Mouse (Mus musculus): ENCODE measurements around the gene Tedc2.

Tedc2 gene

DNA sequence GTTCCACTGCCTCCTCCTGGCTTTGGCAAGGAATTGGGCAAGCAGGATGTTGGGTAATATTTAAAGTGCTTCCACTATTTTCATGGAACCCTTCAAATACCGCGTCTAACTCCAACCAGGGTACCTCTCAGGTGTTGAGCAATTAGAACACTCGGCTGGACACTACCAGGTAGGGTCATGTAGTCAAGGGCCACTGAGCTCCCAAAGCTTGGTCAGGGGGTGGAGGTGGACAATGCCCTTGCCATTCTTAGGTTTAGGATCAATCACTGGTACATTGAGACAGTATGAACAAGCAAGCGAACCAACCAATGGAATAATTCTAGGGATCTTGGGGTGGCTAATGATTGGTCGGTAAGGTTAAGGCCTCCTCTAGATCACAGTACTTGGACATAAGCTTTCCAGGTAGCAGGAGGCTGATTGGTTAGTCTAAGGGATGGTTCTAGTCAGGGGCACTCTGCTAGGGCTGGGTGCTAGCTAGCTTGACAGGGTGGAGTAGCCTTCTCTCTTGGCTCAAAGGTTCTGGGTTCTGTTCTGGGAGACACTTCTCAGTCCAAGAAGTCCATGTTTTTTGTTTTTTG, 8.1 kb downstream of the Tedc2 start:
- no peak for DNase-seq (ENCODE audit: low read depth, low spot score)

DNA sequence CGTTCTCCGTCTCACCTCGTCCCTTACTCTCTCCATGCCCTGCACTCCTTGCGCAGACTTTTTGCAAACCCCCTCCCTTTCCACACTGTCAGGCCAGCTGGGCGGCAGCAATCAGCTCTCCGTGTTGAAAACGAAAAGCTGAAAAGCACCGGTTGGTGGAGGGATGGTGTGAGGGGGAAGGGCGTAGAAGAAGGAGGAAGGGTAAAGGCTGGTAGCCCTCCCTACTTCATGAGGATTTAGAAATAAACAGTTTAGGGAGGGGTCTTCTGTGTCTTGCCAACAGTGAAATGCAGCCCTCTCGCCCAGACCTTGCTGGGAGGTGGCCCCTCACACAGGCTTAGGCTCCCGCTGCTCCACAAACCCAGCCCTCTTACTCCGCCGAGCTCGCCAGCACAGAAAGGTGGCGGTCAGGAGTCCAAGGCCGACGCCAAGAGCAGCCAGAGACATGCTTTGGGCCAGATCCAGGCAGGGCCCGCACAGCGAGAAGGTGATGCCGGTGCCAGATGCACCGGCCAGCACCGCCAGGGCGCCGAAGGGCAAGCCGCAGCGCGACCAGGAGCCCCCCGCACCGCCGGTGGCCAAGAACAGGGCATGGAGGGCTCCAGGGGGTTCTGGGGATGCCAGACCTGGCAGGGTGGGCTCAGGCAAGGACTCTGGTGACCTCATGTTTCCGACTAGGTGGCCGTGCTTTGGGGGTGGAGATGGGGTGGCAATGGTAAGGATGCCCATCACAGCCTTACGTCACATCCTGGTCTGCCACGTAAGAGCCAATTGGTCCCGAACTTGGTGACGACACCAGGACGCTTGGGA, 8.8 kb downstream of the Tedc2 start:
- no peak for DNase-seq (ENCODE audit: low read depth, low spot score)

DNA sequence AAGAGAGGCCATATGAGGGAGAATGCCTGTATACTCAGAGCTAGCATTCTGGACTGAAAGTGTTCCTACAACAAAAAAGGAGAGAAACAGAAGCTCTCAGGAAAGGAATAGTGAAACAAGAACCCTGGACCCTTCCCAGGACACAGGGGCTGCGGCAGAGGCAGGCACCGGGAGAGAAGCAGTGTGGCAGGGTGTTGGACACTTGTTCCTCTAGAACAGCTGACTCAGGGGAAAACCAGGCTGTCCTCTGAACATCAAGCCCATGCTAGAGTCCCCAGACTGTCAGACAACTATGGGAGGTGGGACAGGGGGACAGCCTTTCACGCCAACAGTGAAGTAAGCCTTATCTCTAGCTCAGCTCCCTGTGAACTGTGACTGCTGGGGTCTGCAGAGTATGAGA, 10.1 kb downstream of the Tedc2 start:
- DNase-seq (ENCODE audit: low read depth, low spot score) = no peak

DNA sequence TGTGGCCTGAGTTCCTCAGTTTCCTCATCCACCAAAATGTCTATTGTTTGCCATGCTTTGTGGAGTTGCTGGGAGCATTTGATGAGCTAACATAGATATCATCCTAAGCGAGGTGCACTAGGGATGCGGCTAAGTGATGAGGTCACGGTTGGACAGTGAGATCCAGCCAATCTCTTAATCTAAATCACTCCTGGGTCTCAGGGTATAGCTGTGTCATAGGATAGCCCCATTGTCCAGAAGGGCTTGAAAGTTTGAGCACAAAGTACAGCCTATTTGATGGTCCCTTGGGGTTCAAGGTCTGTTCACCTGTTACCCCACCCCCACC, 10.8 kb downstream of the Tedc2 start:
- DNase-seq (ENCODE audit: low read depth, low spot score) = no peak

DNA sequence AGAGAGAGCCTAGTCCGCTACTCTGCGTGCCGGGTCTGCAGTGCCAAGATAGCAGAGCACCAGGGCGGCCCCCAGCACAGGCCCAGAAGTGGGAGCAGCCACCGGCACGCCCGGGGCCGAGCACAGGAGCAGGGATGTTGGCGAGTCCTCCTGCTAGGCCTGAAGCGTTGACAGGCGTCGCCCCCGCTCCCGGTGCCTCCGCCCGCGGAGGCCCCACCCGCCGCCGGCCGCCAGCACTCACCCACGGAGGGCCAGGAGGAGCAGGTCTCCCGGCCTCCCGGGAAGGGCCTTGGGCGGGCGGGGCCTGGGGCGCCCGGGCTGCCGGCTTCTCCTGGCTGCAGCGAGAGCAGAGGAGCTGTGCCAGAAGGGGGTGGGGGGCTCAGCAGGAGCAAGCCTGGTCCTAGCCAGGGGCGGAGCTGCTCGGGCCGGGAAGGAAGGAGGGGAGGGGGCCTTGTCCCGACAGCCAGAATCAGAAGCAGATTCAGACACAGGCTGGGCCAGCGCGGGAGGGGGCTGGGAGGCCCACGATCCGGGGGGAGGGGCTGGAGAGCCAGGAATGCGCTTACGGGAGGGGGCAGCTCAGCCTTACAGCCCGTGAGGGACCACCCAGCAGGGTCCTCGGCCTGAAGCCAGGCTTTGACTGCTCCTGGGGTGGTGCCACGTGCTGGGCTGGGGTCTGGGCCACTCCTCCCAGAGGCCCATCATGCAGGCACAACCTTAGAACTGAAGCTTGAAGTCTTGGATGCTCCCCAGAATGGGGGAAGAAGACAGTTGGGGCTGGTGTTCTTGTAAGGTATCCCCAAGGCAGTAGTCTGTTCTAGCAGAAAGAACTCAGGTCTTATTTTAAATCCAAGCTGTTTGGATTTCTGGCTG, 11.4 kb downstream of the Tedc2 start, which contains the start of gene Ntn3:
TSS of gene Ntn3 (minus strand) at position 489 of the 873 bp plus-strand sequence.
- no peak for DNase-seq (ENCODE audit: low read depth, low spot score)

DNA sequence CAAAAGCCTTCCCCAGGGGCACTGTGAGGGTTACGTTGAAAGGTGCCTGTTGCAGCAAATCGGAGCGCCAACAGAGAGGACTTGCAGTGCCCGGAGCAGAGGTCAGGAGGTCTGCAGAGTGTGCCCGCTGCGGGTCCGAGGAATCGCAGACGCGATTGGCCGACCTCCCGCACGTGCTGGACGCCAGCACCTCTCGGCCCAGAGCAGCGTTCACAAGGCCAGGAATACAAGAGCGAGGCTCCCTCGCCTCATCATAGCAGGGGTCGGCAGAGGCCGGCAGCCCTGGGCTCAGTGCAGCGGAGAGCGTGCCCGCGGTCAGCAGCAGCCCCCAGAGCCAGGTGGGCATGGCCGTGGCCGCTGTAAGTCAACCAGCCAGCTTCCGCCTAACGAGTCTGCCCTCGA, 12.0 kb downstream of the Tedc2 start:
- no peak for DNase-seq (ENCODE audit: low read depth, low spot score)

DNA sequence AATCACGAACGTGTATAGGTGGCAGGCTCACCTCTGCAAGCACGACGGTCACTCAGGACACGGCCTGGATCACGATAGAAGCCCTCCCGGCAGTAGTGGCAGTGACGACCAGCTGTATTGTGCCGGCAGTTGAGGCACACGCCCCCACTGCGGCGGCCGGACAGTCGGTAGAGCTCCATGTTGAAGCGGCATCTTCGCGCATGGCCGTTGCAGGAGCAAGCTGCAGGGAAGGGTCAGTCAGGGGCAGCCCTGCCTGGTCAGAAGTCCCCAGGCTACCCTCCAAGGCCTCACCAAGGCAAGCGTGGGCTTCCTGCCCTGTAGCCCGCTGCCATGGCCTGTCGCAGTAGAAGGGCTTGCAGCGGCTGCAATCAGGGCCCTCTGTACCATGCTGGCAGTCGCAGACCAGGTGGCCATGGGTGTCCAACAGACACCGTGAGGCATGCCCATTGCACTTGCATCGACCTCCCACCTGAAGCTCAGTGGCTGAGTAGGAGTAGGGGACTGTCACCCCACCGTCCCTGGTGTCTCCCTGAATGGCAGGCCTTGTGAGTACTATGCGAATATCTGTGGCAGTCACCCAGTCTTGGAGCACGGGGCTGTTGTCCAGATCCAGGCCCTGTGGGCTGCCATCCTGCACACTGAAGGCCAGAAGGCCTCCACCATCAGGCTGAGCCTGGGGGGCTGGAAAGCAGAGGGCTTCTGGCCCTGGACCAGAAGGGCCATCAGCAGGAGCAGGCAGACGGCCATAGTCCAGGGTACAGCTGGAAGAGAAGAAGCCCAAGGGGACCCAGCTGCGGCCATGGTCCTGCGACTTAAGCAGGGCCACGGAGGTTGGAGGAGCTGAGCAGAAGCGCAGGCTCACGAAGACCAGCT, 12.6 kb downstream of the Tedc2 start:
- no peak for DNase-seq (ENCODE audit: low read depth, low spot score)

DNA sequence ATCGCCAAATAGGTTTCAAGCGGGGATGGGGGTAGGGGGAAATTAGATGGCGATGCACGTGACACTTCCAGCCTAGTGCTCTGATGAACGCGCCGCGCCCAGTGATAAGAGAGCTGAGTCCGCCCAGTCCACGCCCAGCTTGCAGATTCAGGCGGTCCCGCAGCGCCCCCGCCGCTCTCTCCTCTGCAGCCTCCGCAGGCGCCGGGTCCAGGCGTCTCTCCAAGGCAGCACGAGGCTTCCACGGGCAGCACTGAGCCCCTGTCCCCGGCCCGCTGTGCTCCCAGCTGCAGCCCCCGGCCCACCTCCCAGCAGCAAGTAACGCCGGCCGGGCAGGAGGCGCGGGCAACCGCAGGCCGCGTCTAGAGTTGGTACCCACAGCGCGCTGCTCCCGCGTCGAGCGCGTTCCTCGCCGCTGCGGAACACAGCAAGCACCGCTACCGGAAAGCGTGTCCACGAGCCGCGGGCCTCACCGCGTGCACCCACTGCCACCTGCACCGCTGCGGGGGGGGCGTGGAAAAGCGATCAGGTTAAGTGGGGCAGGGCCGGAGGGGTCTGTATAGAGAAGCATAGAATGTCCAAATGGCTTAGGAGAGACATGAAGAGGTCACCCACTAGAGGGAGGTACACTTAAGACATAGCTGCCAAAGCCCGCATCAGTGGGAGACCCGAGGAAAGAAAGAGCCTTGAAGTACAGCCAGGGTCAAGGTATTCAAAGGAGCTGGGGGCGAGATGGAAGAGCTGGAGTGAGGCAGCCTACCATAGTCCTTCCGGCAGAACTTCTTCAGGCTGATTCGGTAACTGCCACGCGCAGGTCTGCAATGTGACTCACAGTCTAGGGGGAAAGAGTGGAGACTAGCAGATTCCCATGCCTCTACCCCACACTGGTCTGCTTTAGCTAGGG, 13.9 kb downstream of the Tedc2 start:
- no peak for DNase-seq (ENCODE audit: low read depth, low spot score)

DNA sequence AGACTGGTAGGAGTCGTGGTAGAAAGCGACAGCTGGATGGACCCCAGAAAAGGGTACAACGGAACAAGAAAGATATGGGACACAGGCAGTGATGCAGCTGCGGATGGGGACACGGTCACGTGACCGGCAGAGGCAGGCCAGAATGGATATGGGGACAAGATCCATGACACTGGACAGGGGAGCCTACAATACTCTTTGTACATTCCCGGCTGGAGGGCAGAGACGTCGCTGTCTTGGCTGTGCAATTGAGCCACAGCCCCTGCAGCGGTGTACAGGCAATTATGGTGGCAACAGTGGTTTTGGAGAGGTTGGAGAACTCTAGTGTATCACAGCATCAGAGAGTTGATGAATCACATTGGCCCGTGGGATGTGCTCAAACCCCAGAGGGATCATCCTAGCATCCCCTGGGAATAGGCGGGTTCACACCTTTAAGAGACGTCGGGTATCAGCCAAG, 14.7 kb downstream of the Tedc2 start:
- DNase-seq (ENCODE audit: low read depth, low spot score) = no peak

DNA sequence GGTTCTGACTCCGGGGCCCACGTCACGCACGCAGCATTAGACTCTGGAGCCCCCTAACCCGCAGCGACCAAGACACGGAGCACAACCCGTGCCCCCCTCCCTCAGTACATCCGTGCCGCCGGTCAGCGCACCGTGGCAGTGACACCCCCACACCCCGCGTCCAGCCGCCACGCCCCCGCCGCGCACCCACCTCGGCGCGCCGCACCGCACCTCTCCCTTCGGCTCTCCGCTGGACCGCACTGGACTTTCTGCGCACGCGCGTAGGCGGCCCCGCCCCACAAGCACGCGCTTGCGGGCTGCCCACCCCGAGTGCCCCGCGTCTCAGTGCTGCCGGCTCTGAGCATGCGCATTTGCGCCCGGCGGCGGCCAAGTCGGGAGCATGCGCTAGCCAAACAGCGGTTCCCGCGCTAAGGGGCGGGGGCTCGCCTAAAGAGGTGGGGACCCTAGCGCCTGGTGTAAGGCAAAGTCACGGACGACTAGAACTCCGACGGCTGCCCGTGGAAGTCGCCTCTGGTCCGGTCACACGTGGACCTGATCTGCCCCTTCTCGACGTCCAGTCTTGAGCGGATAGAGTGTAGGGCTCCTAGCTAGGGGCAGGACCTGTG, 15.3 kb downstream of the Tedc2 start, which contains the start of gene Tbc1d24:
TSS of gene Tbc1d24 (minus strand) at position 279 of the 605 bp plus-strand sequence.
- peak; percentile 88 for DNase-seq (ENCODE audit: low read depth, low spot score)

DNA sequence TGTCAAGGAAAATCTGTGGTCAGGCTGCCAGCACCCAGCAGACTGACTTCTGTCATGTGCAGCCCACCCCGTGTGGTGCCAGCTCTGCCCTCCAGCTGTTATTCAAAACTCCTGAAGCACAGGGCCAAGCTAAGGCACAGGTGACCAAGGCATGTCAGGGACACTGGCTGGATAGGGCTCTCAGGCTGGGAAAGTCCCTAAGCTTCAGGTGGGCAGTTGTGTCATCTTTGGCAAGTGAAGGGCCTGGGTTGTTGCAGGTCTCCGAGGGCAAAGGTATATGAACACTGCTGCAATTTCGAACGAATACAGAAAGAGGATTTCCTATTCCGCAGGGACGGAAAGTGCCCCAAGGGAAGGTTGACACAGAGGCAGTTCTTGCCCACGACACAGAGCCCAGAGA, 15.8 kb downstream of the Tedc2 start:
- DNase-seq (ENCODE audit: low read depth, low spot score) = no peak

DNA sequence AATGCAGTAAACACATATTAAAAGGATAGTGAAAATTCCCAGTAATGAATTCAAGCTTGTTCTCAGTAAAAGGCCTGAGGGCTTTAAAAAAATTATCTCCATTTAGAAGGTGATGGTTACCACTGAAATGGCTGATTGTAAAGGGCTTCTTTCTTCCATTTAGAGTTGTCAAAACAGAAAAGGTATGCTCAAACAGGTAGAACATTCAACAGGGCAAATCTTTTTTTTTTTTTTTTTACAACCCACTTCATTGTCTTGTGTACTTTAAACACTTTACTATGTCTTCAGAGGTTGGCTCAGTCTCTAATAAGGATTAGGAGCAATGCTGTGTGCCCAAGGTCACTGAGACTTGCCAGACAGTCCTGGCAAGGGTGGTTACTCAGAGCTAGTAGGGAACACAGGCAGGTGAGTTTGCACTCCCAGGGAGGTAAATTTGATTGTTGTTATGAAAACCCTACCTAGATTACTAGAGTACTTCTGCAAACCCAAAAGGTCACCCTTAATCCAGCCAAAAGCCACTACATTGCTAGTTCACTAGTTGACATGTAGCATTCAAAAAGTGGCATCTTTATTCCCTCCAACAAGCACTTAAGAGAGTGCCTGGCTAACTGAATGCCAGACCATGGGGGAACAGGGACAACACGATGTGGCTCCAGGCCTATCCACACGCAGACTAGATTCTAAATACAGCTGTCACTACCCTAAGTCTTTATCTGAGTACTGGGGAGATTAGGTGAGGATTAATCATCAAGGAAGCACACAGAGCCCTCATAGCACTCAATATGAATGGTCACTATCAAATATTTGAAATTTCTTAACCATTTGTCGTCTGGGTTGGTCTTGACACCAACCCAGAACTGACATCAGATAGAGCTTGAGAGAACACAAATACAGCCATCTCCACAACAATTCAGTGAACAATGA, 16.8 kb downstream of the Tedc2 start:
- no peak for DNase-seq (ENCODE audit: low read depth, low spot score)

DNA sequence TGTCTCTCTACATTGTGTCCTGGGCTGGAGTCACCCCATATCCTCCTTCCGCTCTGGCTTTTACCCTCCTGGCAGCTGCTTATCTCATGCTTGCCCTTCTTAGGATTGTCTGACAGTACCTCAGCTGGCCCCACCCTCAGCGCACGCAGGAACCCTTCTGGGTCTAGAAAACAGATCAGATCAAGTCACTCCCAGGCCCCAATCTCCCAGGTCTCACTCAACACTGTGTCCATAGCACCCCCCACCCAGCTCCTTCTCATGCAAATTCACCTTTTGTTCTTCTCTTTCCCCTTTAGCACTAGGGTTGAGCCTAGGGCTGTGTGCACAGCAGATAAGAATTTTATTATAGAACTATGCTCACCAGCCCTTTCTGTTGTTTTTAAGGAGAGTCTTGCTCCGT, 17.6 kb downstream of the Tedc2 start:
- no peak for DNase-seq (ENCODE audit: low read depth, low spot score)

DNA sequence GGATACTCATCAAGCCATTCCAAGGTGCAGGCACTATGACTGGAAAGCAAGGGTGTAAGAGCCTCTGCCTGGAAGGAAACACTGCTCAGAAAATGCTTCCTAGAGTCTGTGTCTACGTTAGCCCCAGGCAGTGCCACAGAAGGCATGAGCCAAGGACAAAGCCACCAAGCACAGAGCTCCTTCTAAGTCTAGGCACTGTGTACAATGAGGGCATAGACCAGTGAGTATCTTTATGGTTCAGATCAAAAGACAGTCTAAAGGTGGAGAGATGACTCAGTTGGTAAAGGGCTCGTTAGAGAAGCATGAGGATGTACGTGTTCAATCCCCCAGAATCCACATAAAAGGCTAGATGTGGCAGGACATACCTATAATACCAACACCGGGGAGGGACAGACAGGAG, 19.6 kb downstream of the Tedc2 start:
- DNase-seq (ENCODE audit: low read depth, low spot score) = no peak

DNA sequence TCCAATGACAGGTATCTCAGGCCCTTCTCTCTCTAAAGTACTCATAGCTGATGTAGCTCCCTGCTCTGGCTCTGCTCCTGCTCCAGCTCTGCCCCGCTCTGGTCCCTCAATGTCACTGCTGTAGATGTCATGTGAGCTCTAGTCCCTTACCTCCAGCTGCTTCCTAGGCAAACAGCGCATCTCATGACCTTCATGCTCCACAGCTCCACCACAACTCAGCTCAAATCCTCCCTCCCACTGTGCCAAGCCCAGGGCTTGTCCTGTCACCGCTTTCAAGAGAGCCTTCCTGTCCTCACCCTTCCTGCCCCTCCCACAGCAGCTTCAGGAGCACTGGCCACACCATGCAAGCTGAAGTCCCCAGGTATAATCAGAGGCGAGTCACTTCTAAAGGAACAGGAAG, 20.9 kb downstream of the Tedc2 start:
- DNase-seq (ENCODE audit: low read depth, low spot score) = no peak

DNA sequence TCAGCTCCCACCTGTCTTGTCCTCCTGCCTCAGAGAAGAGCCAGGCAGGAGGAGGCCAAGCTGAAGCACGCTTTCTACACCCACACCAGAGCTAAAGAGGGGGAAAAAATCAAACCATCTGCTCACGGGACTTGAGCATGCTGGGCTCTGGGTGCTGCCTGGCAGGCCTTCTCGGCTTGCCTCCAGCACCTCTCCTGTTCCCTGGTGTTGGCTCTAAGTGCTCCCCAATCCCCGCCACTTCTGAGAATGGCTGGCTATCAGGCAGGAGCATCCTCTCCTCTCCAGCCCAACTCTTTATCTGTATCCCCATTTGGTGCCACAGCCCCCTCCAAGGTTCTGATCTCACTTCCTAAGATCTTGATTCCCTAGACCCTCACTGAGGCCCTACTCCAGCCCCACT, 21.4 kb downstream of the Tedc2 start:
- DNase-seq (ENCODE audit: low read depth, low spot score) = no peak

DNA sequence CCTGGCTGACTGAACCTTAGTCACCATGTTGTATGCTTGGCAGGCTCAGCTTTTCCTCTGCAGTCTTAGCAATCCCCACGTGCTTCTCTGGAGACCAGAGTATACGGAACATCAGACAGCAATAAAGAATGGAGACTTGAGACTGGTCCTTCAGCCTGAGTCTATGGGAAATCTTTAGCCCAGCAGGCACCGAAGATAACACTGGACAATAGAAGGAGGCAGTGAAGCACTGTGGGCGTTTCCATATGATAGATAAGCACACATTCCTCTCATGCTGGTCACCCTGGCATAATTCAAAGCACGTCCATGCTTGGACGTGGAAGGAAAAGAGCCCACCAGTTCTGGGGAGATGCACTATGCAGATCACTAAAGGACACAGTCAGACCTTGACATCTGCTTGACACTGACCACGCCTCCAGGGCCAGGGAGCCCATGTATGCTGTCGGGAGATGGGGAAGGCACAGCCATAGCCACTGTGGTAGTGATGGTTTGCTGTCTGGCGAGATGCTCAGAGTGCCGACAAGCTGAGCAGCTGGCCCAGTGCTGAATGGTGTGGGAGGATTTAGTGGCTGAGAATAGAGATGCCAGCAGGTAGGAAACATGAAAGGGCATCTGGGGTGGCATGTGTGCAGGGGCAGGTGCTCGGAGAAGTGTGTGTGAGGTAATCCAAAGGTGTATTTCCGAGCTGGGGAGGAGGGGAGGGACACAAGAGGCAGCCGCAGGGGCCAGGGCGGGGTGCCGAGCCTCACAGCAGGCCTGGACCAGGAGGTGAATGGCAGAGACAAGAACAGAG, 23.4 kb downstream of the Tedc2 start:
- DNase-seq (ENCODE audit: low read depth, low spot score) = no peak

DNA sequence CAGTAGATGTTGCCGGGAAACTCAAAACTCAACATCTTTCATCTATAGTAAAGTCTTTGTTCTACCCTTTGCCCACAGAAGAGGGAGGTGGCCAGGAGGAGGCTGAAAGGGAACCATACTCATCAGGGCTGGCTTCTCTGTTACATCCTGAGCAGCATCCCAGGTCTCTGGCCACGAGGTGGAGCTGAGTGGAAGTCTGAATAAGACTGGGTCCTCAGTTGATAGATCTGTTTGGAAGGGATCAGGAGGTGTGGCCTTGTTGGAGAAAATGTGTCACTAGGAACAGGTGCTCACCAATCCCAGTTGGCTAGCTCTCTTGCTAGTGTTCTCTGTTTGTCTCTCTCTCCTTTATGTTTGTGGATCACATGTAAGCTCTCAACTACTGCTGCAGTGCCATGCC, 25.3 kb downstream of the Tedc2 start:
- DNase-seq (ENCODE audit: low read depth, low spot score) = no peak

Measured in retina, postnatal 7 days (tissue).